Mouse (Mus musculus) cerebellum, adult 9-10 months (tissue): Measurements from ENCODE around the gene Adam1b.
A peak's percentile ranks its signal among the peaks of the same experiment; 100 is the strongest.
"Not testable (repeated sequence)": the region's sequence is repeated elsewhere in the genome, so short reads cannot be mapped to it uniquely, and the experiment has no call there.

ENCODE experiments used
- DNase-seq: peaks from one replicate; pipeline ENCODE4 v3.0.0; 2022

Adam1b gene

DNA sequence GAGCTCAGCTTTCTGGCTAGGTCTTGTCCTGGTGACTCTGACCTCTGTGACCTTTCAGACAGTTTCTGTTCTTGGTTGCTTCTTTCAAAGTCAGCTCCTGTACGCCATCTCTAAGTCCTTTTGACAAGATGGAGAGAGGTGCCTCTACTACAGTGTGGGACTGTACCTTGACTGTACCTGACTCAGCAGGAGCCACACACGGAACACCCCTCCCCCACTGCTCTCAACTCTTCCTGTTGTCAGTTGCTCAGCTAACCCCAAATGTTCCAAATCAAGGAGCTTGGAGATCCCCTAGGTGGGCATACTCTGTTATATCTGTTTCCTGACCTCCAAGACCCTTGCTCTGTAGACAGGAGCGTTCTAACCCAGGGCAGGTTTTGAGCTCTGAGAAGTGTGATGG is at the start of gene Adam1b:
Gene Adam1b, minus strand, starts transcription at position 205 of the 400 bp plus-strand sequence.
- no peak for DNase-seq

DNA sequence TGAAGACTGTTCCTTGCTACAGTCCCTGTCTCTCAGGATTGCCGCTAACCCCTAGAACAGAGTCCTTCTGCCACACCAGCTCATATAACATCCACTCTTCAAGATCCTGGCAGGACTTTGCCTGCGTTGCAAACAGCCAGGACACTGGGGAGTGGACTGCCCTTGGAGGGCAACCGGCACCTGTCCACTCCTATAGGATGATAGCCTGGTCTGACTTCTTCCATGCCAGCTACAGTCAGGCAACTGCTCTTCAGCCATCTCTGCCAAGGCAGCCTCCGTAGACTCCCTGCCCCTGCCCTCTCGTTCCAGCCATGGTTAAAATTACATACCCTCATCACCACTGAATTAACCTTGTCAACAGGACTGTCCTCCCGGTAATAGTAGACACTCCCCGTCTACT is 46.0 kb upstream of the Adam1b start:
- DNase-seq: no peak

DNA sequence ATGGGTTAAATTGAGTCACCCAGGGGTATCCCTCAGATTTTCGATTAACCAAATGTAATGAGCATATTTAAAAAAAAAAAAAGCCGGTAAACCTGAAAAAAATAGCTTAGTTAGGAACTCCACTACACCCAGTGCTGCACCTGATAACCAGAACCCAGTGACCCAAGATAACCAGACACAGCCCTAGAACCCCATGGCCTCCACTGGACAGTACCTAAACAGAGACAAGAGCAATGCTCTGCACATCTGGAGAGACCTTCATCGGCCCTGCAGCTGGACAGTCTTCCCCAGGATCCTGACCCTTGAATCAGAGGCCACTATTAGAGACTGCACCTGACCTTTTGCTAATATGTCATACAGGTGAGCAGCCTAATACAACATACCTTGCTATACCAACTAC is 43.8 kb upstream of the Adam1b start:
- peak; percentile 15 for DNase-seq

DNA sequence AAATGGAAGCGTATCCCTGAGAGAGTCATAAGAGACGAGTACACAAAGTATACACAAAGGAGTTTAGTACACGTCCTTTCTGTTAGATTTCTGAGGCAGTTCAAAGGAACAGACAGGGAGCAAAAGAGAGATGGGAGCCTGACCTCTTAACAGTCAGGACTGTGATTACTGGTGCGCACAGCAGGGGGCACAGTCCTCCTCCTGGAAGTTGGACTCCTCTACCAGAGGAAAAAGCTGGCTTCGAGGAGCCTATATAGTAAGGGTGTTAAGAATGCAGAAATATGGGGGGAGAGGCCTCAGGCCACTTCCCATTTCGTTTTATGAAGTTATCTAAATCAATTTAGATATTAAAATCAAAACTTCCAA is 43.3 kb upstream of the Adam1b start:
- peak; percentile 48 for DNase-seq

DNA sequence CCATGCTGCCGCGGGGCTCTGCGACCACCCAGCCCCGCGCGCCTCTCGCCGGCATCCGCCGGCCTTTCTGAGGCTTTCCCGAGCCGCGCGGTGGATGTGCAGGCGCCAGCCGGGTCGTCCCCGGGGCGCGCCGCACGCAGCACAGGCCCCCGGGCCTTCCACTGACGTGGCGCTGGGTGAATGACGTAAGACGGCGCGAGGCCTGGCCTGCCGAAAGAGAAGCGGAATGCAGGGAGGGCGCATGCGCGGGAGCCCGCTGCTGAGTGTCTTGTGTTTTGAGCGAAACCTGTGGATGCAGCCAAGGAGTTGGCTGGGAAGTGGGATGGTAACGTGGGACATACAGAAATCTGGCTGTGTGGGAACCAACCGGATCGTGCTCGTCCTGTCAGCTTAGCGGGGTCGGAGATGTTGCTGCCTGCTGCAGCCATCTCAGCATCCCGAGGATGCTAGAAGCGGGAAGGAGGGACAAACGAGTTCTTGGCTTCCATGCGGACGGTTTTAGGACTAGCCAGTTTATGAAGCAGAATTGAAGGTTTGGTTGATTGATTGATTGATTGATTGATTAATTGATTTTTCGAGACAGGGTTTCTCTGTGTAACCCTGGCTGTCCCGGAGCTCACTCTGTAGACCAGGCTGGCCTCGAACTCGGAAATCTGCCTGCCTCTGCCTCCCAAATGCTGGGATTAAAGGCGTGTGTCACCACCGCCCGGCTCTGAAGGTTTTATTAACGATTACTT is 42.7 kb upstream of the Adam1b start, which contains the start of gene Mapkapk5:
Gene Mapkapk5, minus strand, starts transcription at position 113 of the 737 bp plus-strand sequence.
- DNase-seq: peak; percentile 97

DNA sequence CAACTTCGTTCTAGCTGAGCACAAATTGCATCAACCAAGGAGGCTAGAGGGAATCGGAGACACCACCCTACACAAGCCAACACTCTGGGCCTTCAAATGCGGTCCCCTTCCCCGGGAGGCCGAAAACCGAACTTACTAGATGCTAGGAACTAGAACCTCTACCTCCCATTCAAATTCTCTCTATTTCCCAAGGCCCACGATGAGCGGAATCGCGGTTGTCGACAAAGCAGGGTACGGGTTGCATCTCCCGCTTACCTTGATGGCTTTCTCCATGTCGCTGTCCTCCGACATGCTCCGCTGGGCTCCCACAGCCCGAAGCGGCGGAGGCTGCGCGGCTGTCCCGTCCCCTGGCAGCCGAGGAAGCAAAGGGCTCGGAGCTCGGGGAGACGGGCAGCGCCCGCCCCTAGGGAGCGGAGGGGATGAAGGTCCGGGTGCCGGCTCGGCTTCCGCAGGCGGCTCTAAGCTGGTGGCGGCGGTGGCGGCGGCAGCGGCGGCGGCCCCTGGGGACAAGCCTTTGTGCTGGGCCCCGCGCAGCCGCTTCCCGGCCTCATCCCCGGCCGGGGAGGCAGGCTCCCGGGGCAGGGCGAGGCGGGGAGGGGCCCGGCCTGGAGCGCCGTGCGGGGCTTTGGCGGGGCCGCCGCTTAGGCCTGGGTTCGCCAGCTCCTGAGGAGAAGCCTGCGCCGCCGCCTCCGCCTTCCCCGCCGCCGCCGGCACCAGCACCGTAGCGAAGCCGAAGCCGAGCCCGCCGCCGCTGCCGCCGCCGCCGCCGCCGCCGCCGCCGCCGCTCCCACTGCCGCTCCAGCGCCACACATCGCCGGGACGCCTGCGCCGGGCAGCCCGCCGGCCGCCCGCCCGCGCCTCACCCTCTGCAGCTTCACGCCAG is 41.9 kb upstream of the Adam1b start, which contains the start of the genes Adam1a and Gm42878:
Gene Adam1a, minus strand, starts transcription at position 573 of the 883 bp plus-strand sequence.
Gene Gm42878, minus strand, starts transcription at position 573 of the 883 bp plus-strand sequence.
- peak; percentile 25 for DNase-seq

DNA sequence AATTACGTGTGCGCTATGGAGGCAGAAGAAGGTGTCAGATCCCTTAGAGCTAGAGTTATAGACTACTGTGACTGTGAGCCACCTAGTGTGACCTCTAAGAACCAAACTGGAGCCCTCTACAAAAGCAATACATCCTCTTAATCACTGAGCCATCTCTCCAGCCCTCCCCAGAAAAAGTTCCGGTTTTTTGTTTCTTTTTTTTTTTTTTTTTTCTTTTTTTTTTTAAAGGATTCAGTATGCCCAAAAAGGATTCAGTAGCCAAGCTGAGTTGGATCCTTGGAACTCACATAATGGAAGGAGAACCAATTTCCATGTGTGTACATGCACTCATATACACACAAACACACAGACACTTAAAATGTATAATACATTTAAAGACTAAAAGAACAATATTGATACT is 40.1 kb upstream of the Adam1b start:
- no peak for DNase-seq

DNA sequence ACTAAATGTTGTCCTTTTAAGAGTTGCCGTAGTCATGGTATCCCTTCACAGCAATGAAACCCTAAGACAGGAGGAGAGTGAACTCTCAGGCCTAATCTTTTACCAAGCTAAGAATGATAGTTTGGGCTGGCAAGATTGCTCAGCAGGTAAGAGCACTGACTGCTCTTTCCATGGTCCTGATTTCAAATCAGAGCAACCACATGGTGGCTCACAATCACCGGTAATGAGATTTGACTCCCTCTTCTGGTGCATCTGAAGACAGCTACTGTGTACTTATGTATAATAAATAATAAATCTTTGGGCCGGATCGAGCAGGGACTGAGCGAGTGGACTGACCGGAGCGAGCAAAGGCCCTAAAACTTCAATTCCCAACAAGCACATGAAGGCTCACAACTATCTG is 38.0 kb upstream of the Adam1b start:
- DNase-seq: no peak

DNA sequence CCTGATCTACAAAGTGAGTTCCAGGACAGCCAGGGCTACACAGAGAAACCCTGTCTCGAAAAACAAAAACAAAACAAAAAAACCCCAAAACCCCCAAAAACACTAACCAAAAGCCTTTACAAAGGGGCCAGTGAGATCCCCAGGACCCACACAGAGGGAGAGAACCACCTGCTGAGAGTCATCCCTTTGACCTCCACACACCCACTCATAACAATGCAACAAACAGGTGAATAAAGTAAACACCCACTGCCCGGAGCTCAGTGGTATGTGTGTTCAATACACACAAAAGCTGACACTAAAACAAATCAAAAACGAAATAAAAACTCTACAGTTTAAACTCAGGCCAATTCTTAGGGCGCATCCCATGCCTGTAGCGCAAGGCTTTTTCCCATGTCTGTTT is 36.8 kb upstream of the Adam1b start:
- DNase-seq: no peak

DNA sequence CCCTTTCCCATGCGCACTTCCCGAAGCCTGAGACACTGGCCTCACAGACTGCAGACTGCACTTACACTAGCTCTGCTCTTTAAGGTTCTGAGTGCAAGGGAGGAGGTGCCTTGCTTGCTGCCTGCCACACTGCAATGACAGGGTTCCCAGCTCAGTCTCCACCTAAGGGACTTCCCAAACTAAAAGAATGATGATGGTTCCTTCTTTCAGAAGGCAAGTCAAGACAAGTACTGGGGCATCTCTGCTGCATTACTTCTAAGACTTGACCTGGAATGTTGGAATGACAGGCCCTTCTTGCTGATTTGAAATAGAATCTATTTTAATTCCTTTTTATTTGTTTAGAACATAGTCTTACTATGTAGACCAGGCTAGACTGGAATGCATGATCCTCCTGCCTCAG is 34.4 kb upstream of the Adam1b start:
- no peak for DNase-seq

DNA sequence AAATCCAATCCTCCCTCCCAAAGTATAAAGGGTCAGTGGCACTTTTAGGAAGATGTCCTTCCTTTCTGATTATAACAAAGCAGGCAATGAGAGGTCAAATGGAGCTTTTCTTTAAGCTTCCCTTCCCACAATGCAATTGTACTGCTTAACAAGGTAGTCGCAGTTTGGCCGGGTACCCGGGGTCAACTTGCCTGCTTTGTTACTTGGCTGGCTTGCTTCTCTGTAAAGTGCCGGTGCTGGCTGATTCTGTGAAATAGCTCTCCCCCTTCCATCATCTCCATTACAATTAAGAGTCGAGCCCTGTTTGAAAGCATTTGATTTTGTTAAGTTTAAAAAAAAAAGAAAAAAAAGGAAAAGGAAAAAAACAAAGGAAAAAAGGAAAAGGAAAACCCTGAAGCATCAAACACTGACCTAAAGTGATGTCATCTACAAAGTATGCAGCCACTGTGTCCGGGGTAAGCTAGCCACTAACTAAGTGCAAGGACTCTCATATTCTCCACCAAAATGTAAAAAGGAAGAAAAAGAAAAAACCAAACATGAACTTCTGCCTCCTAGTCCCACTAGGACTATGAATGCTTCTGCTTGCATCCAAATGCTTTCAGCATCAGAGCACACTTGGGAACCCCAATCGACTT is 33.8 kb upstream of the Adam1b start:
- no peak for DNase-seq

DNA sequence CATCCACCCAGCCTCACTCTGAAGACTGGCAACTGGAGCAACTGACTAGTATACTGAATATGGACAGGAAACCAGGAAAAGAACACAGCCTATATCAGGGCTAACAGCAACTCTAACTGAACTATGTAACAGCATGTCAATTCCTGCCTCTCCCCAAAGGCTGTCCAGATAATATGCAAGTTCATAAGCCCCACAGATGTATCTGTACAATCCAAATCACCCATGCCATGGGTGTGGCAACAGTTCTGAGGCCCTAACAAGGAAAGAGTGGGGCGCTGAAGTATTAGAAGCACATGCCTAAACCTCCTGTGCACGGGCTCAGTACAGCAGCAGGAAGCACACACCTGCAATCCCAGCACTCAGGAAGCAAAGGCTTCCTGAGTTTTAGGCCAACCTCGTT is 31.9 kb upstream of the Adam1b start:
- DNase-seq: no peak

DNA sequence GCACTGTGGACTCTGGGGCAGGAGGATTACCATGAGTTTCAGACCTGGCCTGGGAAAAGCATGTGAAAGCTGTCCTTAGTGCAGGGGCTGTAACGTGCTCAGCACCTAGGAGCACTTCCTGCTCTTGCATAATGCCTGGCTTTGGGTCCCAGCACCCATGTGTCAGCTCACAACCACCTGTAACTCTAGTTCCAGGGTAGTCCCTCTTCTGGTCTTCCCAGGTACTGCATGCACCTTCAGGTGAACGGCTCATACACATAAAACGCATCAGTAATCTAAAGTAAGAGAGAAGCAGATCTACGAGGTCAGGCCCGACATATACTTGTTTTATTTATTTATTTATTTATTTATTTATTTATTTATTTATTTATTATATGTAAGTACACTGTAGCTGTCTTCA is 31.3 kb upstream of the Adam1b start:
- DNase-seq: peak; percentile 22

DNA sequence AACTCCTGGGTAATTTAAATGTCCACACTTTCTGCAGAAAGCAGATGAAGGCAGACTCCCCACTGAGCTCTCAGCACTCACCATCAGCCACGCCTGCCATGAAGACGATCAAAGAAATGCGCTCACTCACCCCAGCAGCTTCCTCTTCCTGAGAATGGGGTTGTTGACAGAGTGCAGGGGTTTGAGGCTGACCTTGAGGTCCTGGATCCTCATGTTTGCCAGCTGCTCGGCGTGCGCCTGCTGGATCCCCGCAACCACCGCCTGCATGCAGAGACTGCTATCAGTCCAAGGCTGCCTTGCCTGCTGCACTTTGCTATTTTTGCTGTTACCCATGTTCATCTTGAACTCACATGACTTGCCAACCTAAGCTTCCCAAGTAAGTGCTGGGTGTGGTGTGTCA is 23.7 kb upstream of the Adam1b start:
- no peak for DNase-seq

DNA sequence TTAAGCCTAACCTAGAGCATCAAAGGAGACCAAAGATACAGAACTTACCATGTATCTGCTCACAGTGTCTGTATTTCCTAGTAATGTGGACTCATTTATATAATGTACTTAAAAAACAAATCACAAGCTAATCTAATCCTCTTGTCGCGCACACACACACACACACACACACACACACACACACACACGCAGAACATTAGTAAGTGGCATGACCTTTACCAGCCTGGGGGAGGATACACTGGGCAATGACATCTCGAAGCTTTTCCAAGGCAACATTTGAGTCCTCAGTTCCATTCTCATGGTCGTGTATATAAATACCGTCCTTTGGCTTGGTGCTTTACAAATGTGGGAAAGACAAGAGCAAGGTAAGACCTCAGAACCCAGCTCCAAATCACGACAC is 23.3 kb upstream of the Adam1b start:
- no peak for DNase-seq

DNA sequence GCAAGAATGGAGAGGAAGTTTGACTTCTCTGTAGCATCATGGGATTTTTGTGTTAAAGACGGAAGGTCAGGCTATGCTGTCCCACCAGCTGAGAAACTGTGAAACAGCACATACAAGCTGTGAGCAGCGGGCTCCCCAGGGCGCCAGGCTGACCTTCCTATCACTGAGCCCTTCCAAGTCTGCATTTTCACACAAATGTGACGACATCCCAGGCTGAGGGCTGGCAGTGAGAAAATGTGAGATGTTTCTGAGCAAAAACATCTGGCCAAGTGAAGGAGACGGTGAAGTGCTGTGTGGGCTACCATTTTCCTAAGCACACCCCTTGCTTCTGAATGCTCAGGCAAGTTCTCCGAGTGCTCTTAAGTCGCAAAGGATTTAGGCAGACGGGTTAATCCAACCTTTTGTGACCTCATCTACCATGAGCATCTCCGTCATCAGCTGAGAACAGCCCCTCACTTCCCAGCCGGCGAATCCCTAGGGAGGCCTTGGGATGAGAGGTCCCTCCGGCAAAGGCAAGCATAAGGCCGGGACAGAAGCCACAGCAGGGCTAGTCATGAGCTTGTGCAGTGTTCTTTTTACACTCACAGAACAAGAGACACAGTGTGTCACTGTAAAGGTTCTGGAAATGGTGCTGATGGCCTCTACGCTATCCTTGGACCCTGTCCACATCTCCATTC is 22.7 kb upstream of the Adam1b start:
- DNase-seq: no peak

DNA sequence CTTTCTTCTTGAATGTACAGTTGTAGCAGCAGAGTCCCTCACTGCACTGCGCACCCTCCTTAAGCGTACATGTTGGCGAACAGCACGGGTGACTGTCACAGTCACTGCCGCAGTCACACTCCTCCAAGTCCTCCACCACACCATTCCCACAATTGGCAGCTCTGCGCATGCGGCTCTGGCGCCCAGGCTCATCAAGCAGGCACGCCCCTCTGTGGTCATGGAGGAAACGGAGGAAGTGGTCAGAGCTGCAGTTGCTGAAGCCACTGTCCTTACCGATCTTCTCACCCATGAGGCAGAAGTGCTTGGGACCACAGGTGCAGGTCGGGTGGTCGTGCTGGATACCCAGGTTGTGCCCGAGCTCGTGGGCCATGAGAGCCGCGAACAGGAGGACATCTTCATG is 16.5 kb upstream of the Adam1b start:
- not testable (repeated sequence) for DNase-seq

DNA sequence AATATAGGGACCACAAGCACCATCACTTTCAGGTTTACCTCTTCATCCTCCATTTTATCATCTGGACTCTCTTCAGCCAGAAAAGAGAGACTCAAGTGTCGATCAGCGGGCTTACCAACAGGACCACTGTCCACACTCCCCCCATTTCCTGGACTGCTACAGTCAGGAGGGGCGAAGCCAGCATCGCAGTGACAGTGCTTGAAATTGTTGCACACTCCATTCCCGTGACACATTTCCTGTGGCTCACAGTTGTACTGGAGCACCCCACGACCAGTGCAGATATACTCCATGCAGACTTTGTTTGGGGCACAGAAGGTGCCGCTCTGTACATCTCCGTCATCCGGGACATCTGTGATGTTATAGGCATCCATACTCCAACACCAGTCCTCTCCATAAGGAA is 15.7 kb upstream of the Adam1b start:
- DNase-seq: no peak

DNA sequence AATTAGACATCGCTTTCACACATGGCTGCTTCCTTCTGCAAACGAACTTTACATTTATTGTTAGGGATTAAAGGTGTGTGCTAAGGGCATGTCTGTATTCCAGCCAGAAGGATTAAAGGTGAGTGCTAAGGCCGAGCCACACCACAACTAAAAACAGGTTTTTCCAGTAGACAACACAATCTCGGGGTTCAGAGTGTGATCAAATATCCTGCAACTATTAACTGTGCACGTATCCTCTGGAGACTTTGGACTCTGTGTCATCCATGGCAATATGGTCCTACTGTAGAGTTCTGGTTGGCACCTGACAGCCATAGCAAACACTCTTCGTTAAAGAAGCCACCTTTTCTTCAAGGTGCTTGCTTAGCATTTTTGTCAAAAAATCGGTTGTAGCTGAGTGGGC is 6.8 kb upstream of the Adam1b start:
- no peak for DNase-seq

DNA sequence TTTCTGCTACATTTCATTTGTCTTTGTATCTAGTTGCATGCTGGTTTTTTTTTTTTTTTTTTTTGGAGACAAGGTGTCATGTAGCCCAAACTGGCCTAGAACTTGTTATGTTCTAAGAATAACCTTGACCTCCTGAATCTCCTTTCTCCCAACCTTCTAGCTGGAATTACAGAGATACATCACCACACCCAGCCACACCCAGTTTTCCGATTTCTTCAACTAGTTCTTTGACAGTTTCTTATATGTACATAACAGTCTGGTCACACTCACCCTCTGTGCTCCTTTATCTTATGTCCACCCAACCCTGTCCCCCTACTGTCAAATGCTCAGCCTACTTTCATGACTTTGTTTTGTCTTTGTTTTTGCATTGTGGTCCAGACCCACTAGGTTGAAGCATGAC is 3.6 kb upstream of the Adam1b start:
- DNase-seq: no peak

DNA sequence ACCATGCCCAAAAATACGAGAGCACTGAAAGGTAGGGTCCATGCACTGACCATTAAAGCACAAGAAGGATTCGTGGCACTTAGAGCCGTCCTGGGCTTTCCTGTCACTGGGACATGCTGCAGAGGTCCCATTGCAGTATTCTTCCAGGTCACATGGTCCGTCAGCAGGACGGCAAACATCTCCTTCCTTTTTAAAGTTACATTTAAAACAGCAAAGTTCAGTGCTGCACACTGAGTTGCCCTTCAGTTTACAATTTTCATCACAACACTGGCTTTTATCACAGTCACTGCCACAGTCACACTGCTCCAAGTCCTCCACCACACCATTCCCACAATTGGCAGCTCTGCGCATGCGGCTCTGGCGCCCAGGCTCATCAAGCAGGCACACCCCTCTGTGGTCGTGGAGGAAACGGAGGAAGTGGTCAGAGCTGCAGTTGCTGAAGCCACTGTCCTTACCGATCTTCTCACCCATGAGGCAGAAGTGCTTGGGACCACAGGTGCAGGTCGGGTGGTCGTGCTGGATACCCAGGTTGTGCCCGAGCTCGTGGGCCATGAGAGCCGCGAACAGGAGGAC is 1.7 kb downstream of the Adam1b start:
- not testable (repeated sequence) for DNase-seq

DNA sequence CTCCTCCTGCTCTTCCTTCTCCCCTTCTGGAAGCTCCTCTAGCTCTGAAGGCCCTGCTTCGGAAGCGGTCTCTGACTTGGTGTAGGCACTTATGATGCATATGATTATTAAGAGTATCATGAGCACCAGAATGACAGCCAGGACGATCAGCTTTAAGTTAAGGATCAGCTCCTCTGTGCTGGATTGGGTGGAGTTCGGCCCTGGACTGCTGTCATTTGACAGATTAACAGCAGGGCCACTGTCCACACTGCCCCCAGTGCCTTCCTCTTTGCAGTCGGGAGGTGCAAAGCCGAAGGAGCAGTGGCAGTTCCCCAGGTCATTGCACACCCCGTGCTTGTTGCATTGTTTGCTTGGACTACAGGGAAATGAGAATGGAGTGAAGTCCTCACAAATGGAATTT is 2.5 kb downstream of the Adam1b start:
- no peak for DNase-seq

DNA sequence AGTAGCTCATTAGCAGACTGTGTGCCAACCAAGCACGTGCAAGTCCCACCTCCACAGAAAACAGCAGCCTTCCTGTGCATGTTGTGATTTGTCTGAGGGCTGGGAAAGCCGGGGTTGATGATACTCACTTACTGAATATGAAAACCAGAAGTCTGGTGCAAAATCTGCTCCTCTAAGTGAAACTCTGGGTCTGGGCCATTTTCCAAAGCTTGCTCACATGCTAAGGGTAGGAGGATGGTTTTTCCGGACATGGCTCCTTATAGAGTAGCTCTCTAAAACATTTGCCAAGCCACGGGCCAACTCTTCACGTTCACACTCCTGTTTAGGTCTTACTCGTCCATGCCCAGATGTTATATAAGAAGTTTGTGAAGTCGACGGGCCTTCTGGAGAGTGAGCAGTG is 9.9 kb downstream of the Adam1b start:
- DNase-seq: no peak
